Mouse (Mus musculus) embryonic facial prominence, embryonic 14.5 days (tissue): ENCODE data around the gene Ptprf. TPM values are rescaled to one million over a fixed set of nuclear protein-coding genes. Genes with fewer than 3 reads are reported as not detected.
A peak's percentile ranks its signal among the peaks of the same experiment; 100 is the strongest.

Experiments
- ATAC-seq: fragments of 200-750 bp; cut with Nextera tagmentation; 2 replicates; pipeline ENCODE4 v1.8.0; 2017; ENCODE audit warnings: low read depth, moderate number of reproducible peaks, moderate TSS enrichment
- DNase-seq: peaks from one replicate; pipeline ENCODE4 v3.0.0-alpha.2; 2015; ENCODE audit warnings: low spot score
- H3K27ac ChIP-seq: fragments of 300-500 bp; sonication (generic); replicated peaks from 2 replicates; pipeline ENCODE4 v1.5.1; 2014; ENCODE audit warnings: low read depth, mild to moderate bottlenecking, low read length, moderate library complexity
- H3K27me3 ChIP-seq: fragments of 300-500 bp; sonication (generic); replicated peaks from 2 replicates; pipeline ENCODE4 v1.6.1; 2014; ENCODE audit warnings: low read length; ENCODE audit not compliant: control insufficient read depth, insufficient read depth
- H3K36me3 ChIP-seq: fragments of 300-500 bp; sonication (generic); 2 replicates; pipeline ENCODE4 v1.6.1; 2014; ENCODE audit warnings: low read length, mixed read lengths; ENCODE audit not compliant: control insufficient read depth, insufficient read depth
- H3K4me1 ChIP-seq: fragments of 300-500 bp; sonication (generic); 2 replicates; pipeline ENCODE4 v1.6.1; 2014; ENCODE audit warnings: antibody characterized with exemption, low read length; ENCODE audit not compliant: control insufficient read depth, insufficient read depth
- H3K4me2 ChIP-seq: fragments of 300-500 bp; sonication (generic); 2 replicates; pipeline ENCODE4 v1.6.1; 2014; ENCODE audit warnings: low read depth, mild to moderate bottlenecking, low read length, moderate library complexity, mixed read lengths
- H3K4me3 ChIP-seq: fragments of 300-500 bp; sonication (generic); 2 replicates; pipeline ENCODE4 v1.5.1; 2014; ENCODE audit warnings: low read depth, mild to moderate bottlenecking, low read length
- H3K9ac ChIP-seq: fragments of 300-500 bp; sonication (generic); 2 replicates; pipeline ENCODE4 v1.6.1; 2014; ENCODE audit warnings: low read depth, mild to moderate bottlenecking, low read length, moderate library complexity, mixed read lengths
- H3K9me3 ChIP-seq: fragments of 300-500 bp; sonication (generic); 2 replicates; pipeline ENCODE4 v1.6.1; 2016; ENCODE audit warnings: low read length; ENCODE audit not compliant: control insufficient read depth
- WGBS: fragments of 180-500 bp; shearing (Covaris S2); extraction: QIAGEN DNeasy Blood & Tissue Kit; methylation state at CpG from one replicate; pipeline ENCODE4 v1.1.7; 2014; 5-methylcytosine and 5-hydroxymethylcytosine counted together
- polyA plus RNA-seq: library from polyadenylated mRNA; unstranded; fragments of >200 nt; fragmentation: Nextera tagmentation; extraction: Ambion mirVana; gene quantifications from 2 replicates; pipeline ENCODE4 v1.2.1, GENCODE M21; 2014

Gene Ptprf
- polyA plus RNA-seq, 1 experiment from 2014 or later, result 59.8 TPM

DNA sequence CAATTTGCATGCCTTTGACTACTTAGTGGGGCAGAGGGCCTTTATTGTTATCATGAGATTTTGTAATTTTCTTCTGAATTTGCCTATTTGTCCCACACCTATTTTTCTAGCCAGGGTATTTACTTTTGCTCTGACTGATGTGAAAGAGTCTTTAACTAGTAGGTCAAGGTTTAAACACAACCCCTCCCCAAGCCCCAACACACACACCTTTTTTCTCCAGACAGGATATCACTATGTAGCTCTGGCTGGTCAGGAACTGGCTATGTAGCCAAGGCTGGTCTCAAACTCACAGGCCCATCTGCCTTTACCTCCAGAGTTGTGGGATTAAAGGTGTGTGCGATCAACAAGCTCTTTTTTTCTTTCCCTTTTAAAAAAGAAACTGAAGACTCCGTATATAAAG lies 92.1 kb downstream of the Ptprf start:
- H3K4me2 ChIP-seq, result no peak overlapping the region
- WGBS, result 78% methylated on average over 2 of the region's 2 CpGs
- H3K4me1 ChIP-seq, result no peaks in the 10 kb centered on the region
- no peak for DNase-seq
- no peaks in the 10 kb centered on the region for H3K9me3 ChIP-seq
- no peak for ATAC-seq
- H3K4me3 ChIP-seq, result no peak overlapping the region
- no peak overlapping the region for H3K27ac ChIP-seq
- no peaks in the 10 kb centered on the region for H3K27me3 ChIP-seq
- no peak overlapping the region for H3K9ac ChIP-seq
- H3K36me3 ChIP-seq, result no peaks in the 10 kb centered on the region

DNA sequence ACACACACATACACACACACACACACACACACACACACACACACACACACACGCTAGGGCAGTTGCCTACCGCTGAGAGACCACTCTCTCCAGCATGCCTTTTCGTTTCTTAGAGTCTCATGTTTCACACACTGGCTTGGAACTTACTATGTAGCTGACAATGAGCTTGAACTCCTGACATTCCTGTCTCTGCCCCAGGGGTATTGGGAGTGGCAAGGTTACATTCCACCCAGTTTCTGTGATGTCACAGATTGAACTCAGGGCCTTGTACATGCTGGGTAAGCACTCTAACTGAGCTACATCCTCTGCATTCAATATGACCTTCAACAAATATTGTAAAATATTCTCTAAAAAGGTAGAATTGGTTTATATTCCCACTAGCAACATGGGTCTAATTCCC lies 92.6 kb downstream of the Ptprf start:
- Histone ChIP-seq H3K4me1 (no peaks in the 10 kb centered on the region), H3K4me3 (no peak overlapping the region), H3K27ac (no peak overlapping the region), H3K9me3 (no peaks in the 10 kb centered on the region), H3K4me2 (no peak overlapping the region), H3K9ac (no peak overlapping the region), H3K36me3 (no peaks in the 10 kb centered on the region), H3K27me3 (no peaks in the 10 kb centered on the region)
- DNase-seq (peak; percentile 20), ATAC-seq (no peak)
- 20% methylated on average over 3 of the region's 3 CpGs for WGBS

DNA sequence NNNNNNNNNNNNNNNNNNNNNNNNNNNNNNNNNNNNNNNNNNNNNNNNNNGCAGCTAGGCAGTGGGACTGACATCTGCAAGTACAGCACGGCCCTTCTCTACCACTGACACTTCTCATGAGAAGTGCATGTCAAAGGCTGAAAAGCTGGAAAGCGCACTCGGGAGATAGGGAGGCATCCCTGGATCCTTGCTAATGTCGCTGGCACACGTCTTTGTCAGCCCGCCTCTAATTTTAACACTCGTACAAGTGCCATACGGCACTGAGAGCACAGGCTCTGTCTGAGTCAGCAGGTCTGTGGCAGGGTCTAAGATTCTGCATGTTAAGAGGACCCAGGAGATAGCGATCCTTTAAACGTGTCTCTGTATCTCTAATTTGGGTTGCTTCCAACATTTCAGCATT lies 95.0 kb downstream of the Ptprf start:
- no peak for DNase-seq
- Histone ChIP-seq H3K27me3 (no peaks in the 10 kb centered on the region), H3K4me1 (no peaks in the 10 kb centered on the region), H3K4me3 (no peak overlapping the region), H3K9me3 (no peaks in the 10 kb centered on the region), H3K9ac (no peak overlapping the region), H3K36me3 (no peaks in the 10 kb centered on the region), H3K27ac (no peak overlapping the region), H3K4me2 (no peak overlapping the region)
- WGBS, result 74% methylated on average over 10 of the region's 10 CpGs
- no peak for ATAC-seq

DNA sequence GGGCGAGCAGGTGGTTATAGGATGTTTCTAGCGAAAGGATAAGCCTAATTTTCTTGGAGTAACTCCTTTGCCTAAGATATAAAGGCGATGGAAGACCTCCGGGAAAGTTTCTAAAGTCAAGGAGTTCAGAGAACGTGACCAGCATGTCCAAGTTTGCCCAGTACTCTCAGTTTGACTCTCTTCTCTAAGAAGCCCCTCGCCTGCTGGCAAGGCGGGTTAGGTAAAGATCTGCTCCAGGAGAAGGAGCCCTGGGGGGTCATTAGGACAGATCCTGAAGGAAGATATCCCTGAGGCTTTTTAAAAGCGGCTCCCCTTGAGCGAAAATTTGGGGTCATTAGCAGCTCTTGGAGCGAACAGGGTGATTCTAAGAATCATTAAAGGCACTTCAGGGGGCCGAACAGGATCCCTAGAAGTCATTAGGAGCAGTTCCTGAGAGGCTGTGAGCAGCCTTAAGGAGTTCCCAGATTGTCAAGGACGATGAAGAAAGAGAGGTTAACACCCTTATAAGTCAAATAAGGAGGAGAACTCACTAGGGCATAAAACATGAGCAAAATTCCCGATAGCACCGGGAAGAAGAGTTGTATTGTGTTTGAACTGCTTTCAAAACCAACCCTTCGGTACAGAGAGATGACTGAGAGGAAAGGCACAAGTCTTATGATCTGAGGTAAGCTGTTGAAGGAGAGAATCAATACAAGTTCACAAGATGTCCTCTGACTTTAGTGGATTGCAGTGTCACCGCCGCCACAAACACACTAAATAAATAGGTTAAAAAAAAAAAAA lies 110.7 kb downstream of the Ptprf start:
- ATAC-seq, result no peak
- WGBS, result 17% methylated on average over 17 of the region's 17 CpGs
- Histone ChIP-seq H3K9me3 (no peaks in the 10 kb centered on the region), H3K27ac (peak overlapping the region; percentile 88), H3K27me3 (no peaks in the 10 kb centered on the region), H3K4me3 (peak overlapping the region; percentile 77), H3K9ac (peak overlapping the region; percentile 73), H3K4me1 (peaks cover 6% of the 10 kb centered on the region; the same call in 1 of the 2 replicates), H3K4me2 (peak overlapping the region; percentile 72), H3K36me3 (peaks cover 19% of the 10 kb centered on the region)
- DNase-seq, result no peak

DNA sequence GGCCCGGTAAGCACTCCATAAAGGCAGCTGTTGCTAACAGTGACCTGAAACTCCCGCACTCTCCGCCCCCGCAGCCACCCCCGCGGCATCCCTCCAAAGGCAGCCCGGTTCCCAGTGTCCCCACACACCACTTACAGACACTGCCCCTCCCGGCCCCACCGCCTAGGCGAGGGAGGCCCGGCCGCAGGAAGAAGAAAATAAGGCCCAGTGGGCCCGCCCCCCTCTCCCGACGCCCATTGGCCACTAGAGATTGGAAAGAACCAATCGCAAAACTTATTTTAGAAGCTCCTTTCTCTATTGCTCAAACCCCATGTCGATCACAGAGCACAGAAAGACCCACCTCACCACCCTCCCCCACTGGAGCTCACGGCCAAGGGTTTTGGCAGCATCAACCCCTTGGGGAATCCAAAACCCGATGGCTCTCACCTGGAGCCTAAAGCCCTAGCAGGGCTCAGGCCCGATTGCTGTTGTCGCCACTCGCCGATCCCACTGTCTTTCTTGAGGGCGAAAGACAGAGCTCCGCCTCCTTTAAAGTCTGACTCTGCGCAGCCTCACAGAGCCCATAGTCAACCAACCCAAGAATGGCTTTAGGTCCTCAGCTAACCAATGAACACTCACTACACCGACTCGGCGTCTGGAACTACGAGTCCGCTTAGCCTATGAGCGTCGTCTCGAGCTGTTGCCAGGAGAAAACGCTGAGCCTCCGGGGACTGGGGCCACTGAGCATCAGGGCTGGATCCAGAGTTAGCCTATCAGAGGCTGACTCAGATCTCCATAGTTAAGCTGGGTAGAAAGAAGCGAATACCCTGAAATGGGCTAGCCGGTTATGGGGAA lies 111.5 kb downstream of the Ptprf start, which contains the start of gene Kdm4a:
Kdm4a (minus strand) TSS at position 577 of the 834 bp plus-strand sequence.
- no peaks in the 10 kb centered on the region for H3K9me3 ChIP-seq
- peak; percentile 100 for DNase-seq
- peak within 1 kb of the TSS; percentile 77 for H3K4me3 ChIP-seq
- peak within 1 kb of the TSS; percentile 72 for H3K4me2 ChIP-seq
- H3K4me1 ChIP-seq, result peaks cover 6% of the 10 kb centered on the region; the same call in 1 of the 2 replicates
- peak within 1 kb of the TSS; percentile 93 for H3K27ac ChIP-seq
- under 1% methylated on average over 38 of the region's 38 CpGs for WGBS
- H3K9ac ChIP-seq, result peak within 1 kb of the TSS; percentile 73
- no peaks in the 10 kb centered on the region for H3K27me3 ChIP-seq
- ATAC-seq, result peak; percentile 100
- H3K36me3 ChIP-seq, result peaks cover 27% of the 10 kb centered on the region

DNA sequence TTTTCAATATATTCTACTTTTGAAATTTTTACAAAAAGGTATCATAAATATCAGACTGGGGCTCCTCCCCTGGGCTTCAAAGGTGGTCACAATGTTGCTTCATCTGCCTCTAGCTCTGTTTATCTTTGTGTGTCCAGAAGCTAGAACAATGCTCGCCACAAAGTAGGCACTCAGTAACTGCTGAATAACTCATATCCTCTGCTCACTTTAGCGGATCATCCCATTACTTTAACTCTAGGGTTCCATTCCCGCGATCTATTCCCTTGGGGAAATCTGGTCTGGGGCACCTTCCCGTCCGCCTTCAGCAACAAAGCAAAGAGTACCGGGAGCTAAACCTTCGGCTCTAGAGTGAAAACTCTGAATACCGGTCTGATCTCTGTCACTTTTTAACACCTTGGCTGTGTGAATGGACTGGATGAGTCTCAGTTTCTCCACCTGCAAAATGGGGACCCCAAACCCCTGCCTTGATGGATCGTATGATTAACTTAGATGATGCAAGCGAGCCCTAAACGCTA lies 112.2 kb downstream of the Ptprf start:
- Histone ChIP-seq H3K27me3 (no peaks in the 10 kb centered on the region), H3K9ac (peak overlapping the region; percentile 73), H3K4me2 (peak overlapping the region; percentile 72), H3K4me1 (peaks cover 6% of the 10 kb centered on the region; the same call in 1 of the 2 replicates), H3K36me3 (peaks cover 34% of the 10 kb centered on the region), H3K27ac (peak overlapping the region; percentile 93; the same call in 1 of the 2 replicates), H3K9me3 (no peaks in the 10 kb centered on the region), H3K4me3 (peak overlapping the region; percentile 77)
- no peak for ATAC-seq
- WGBS, result 1% methylated on average over 12 of the region's 12 CpGs
- DNase-seq, result peak; percentile 17

DNA sequence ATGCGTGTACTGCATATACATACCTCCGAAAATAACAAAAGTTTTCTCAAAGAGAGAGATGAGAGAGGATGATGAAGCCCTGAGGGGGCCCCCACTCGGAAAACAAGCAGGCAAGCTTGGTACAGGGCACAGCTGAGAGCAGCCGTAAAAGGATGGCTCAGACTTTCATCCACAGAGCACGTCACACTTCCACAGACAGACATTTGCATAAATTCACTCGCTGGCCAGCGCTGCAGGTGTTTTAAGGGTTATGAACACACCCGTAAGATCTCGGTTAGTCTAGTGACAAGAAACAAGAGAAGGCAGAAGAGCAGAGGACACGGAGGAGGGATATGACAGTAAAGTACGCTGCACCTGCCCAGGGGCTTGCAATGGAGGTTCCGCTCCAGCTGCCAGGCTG lies 118.7 kb downstream of the Ptprf start:
- H3K9ac ChIP-seq, result no peak overlapping the region
- H3K27ac ChIP-seq, result no peak overlapping the region
- ATAC-seq (no peak), DNase-seq (no peak)
- H3K4me1 ChIP-seq, result no peaks in the 10 kb centered on the region
- no peaks in the 10 kb centered on the region for H3K27me3 ChIP-seq
- H3K9me3 ChIP-seq, result no peaks in the 10 kb centered on the region
- H3K4me2 ChIP-seq, result no peak overlapping the region
- WGBS, result 95% methylated on average over 12 of the region's 12 CpGs
- H3K36me3 ChIP-seq, result peaks cover 100% of the 10 kb centered on the region
- H3K4me3 ChIP-seq, result no peak overlapping the region

DNA sequence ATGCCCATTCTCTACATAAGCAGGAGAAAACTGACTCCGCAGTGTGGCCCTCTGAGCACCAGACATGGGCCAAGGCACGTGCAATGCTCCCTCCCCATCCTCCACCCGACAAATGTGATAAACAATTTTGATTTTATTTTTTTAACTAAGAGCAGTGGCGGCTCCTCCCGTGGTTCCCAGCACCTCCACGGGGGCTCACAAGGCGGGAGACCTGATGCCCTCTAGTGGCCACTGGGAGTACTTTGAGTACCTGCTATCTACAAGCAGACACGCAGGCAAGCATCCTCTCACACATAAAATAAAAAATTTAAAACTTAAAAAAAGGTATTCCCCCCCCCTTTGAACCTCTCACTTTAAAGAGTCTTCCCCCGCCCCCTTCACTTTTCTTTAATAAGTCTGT lies 120.2 kb downstream of the Ptprf start:
- ATAC-seq, result no peak
- no peak overlapping the region for H3K4me3 ChIP-seq
- 90% methylated on average over 9 of the region's 9 CpGs for WGBS
- H3K4me2 ChIP-seq, result no peak overlapping the region
- H3K27ac ChIP-seq, result no peak overlapping the region
- no peak overlapping the region for H3K9ac ChIP-seq
- H3K27me3 ChIP-seq, result no peaks in the 10 kb centered on the region
- no peak for DNase-seq
- peaks cover 100% of the 10 kb centered on the region for H3K36me3 ChIP-seq
- no peaks in the 10 kb centered on the region for H3K4me1 ChIP-seq
- H3K9me3 ChIP-seq, result no peaks in the 10 kb centered on the region
